Mouse (Mus musculus) lung, postnatal 0 days (tissue): ENCODE data around the gene Nr4a3.
A peak's percentile ranks its signal among the peaks of the same experiment; 100 is the strongest.

Source experiments
- CTCF ChIP-seq: IDR thresholded peaks from 2 replicates; pipeline ENCODE4 v1.5.1; 2016; ENCODE audit warnings: antibody characterized with exemption, mild to moderate bottlenecking
- EP300 ChIP-seq: IDR thresholded peaks from 2 replicates; pipeline ENCODE4 v1.6.1; 2016; ENCODE audit warnings: antibody characterized with exemption, mild to moderate bottlenecking, control low read depth

GRCm38 (mm10) chr4:48045281-48045720, 348 bp downstream of the Nr4a3 start:
- TF ChIP-seq CTCF (peak; percentile 17; the same call in 1 of the 2 replicates), EP300 (no peak)
